Mouse (Mus musculus): ENCODE results near the gene Prr9. TPM values are rescaled to one million over a fixed set of nuclear protein-coding genes. Genes with fewer than 3 reads are reported as not detected.

Gene Prr9
- not detected in 2 replicates for polyA plus RNA-seq (2016; fragmentation: Nextera tagmentation; extraction: Ambion mirVana)

DNA sequence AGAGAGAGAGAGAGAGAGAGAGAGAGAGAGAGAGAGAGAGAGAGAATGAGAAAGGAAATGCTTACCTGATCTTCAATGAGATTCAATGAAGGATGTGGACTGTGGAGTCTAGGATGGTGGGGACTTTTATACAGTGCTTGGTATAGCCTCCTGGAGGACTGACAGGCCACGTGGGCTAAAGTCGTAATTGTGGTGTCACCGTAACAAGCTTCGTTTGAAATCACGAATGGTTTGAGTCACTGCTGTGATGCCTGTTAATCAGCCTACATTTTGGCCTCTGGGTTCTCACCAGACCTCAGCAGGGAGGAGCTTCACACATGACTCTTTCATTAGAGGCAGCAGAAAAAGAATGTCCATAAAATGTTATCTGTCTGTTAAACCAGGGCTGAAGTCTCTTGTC, at the start of gene Prr9:
Gene Prr9 (minus strand): TSS at position 101 of the 400 bp plus-strand sequence.
- no peak within 1 kb of the TSS for H3K4me3 ChIP-seq
- no peaks in the 10 kb centered on the region for H3K4me1 ChIP-seq
- no peaks in the 10 kb centered on the region for H3K9me3 ChIP-seq (replicated peaks)
- no peaks in the 10 kb centered on the region for H3K36me3 ChIP-seq
- no peak for DNase-seq (ENCODE audit: low spot score)
- H3K27ac ChIP-seq (replicated peaks), result no peak within 1 kb of the TSS
- H3K27me3 ChIP-seq (ENCODE audit: low read depth, poor library complexity, severe bottlenecking), result no peaks in the 10 kb centered on the region
- WGBS, result 78% methylated on average over 5 of the region's 5 CpGs

DNA sequence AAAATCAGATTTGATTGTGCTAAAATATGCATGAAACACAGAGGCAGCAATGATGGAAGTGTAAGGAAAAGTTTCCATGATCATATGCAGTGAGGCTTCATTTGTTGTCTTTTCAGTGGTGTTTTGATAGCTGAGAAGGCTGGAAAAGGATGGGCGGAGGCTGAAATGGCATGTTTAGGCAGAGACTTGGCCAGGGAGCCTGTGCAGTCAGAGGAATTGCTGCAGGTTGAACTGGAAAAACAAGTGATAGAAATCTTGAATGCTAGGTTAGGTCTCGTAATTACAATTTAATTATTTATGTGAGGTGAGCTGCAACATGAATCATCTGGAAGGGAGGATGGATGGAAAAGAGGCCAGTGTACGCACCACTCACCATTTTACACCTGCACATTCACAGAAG, 46.1 kb upstream of the Prr9 start:
- H3K4me1 ChIP-seq, result no peaks in the 10 kb centered on the region
- no peaks in the 10 kb centered on the region for H3K27me3 ChIP-seq (ENCODE audit: low read depth, poor library complexity, severe bottlenecking)
- H3K36me3 ChIP-seq, result no peaks in the 10 kb centered on the region
- H3K9me3 ChIP-seq (replicated peaks), result no peaks in the 10 kb centered on the region
- 91% methylated on average over 3 of the region's 3 CpGs for WGBS
- H3K27ac ChIP-seq (replicated peaks), result no peak overlapping the region
- DNase-seq (ENCODE audit: low spot score), result no peak
- H3K4me3 ChIP-seq, result no peak overlapping the region

- DNase-seq (ENCODE audit: low spot score), result peak; percentile 47
- H3K4me3 ChIP-seq, result no peak overlapping the region
- H3K36me3 ChIP-seq, result no peaks in the 10 kb centered on the region
- no peak overlapping the region for H3K27ac ChIP-seq (replicated peaks)
- no peaks in the 10 kb centered on the region for H3K27me3 ChIP-seq (ENCODE audit: low read depth, poor library complexity, severe bottlenecking)
- no peaks in the 10 kb centered on the region for H3K9me3 ChIP-seq (replicated peaks)
- no peaks in the 10 kb centered on the region for H3K4me1 ChIP-seq
These were observed 29.6 kb upstream of the Prr9 start for GRCm38 (mm10) chr3:92153322-92153721.

DNA sequence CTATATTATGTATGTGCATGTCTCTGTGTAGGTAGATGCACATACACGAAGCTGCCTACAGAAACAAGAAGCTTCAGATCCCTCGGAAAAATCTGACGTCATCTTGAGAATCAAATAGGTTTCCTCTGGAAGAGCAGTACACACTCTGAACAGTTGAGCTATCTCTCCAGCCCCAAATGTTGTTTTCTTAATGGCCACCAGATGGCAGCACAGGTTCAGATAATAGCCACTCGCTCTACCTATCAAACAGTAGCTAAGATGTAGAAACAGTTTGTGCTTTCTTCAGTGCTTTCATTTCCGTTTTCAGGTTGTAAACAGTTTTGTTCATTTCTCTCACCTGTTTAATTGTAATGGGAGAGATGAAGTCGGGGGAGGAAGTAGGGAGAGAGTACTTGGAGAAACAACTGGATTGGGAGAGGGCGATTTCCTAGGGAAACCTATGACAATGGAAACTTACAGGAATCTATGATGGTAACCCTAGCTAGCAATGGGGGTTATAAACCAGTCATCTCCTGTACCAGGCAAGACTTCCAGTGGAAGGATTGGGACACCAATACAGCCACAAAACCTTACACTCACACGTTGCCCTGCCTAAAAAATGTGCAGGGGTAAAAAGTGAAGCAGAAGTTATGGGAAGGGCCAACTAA, 27.0 kb upstream of the Prr9 start:
- no peaks in the 10 kb centered on the region for H3K9me3 ChIP-seq (replicated peaks)
- H3K27ac ChIP-seq (replicated peaks), result no peak overlapping the region
- no peaks in the 10 kb centered on the region for H3K4me1 ChIP-seq
- no peaks in the 10 kb centered on the region for H3K36me3 ChIP-seq
- no peak overlapping the region for H3K4me3 ChIP-seq
- no peaks in the 10 kb centered on the region for H3K27me3 ChIP-seq (ENCODE audit: low read depth, poor library complexity, severe bottlenecking)
- WGBS, result 28% methylated on average over 8 of the region's 8 CpGs
- DNase-seq (ENCODE audit: low spot score), result peak; percentile 27

DNA sequence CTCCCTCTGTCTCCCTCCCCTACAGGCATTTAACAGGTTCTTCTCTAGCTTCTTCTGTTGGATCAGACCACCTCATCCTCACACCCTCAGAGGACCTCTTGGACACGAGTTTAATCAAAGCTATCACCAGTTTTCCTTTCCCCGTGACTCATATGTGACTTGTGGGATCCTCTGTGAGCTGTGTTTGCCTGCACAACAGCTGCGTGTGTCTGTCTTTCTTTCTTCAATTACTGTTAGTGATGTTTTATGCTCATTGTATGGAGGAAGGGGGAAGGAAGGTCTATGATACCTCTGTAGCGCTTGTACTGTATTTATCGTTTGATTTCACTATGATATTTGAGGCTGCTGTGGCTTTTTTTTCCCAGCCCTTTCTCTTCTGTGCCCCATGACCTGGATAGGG, 24.2 kb upstream of the Prr9 start:
- Histone ChIP-seq H3K27ac (replicated peaks) (no peak overlapping the region), H3K9me3 (replicated peaks) (no peaks in the 10 kb centered on the region)
- 82% methylated on average over 5 of the region's 5 CpGs for WGBS

DNA sequence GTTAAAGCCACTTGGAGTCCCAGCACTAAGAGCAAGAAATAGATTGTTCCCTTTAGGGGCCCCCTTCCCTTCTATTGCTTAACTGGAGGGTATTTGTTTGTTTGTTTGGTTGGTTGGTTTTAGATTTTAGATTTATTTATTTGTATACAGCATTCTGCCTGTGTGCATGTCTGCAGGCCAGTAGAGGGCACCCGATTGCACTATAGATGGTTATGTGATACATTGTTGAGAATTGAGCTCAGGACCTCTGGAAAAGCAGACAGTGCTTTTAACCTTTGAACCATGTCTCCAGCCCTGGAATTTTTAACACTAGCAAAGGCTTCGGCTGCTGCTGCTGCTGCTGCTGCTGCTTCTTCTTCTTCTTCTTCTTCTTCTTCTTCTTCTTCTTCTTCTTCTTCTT, 23.7 kb upstream of the Prr9 start:
- Histone ChIP-seq H3K4me1 (no peaks in the 10 kb centered on the region), H3K27me3 (ENCODE audit: low read depth, poor library complexity, severe bottlenecking) (no peaks in the 10 kb centered on the region), H3K36me3 (no peaks in the 10 kb centered on the region), H3K4me3 (no peak overlapping the region), H3K9me3 (replicated peaks) (no peaks in the 10 kb centered on the region), H3K27ac (replicated peaks) (no peak overlapping the region)
- WGBS, result 64% methylated on average over 2 of the region's 2 CpGs
- no peak for DNase-seq (ENCODE audit: low spot score)

More for the DNA sequence above, 24.2 kb upstream of the Prr9 start:
- no peak overlapping the region for H3K4me3 ChIP-seq
- H3K4me1 ChIP-seq, result no peaks in the 10 kb centered on the region
- DNase-seq (ENCODE audit: low spot score), result no peak
- H3K36me3 ChIP-seq, result no peaks in the 10 kb centered on the region
- H3K27me3 ChIP-seq (ENCODE audit: low read depth, poor library complexity, severe bottlenecking), result no peaks in the 10 kb centered on the region

GRCm38 (mm10) chr3:92142644-92143043, 18.9 kb upstream of the Prr9 start, which contains the start of gene Lelp1:
Gene Lelp1 (minus strand): TSS chr3:92142744.
- Histone ChIP-seq H3K27ac (replicated peaks) (no peak within 1 kb of the TSS), H3K27me3 (ENCODE audit: low read depth, poor library complexity, severe bottlenecking) (no peaks in the 10 kb centered on the region), H3K4me1 (no peaks in the 10 kb centered on the region), H3K36me3 (no peaks in the 10 kb centered on the region), H3K4me3 (no peak within 1 kb of the TSS), H3K9me3 (replicated peaks) (no peaks in the 10 kb centered on the region)
- WGBS, result 82% methylated on average over 1 of the region's 1 CpGs
- no peak for DNase-seq (ENCODE audit: low spot score)

DNA sequence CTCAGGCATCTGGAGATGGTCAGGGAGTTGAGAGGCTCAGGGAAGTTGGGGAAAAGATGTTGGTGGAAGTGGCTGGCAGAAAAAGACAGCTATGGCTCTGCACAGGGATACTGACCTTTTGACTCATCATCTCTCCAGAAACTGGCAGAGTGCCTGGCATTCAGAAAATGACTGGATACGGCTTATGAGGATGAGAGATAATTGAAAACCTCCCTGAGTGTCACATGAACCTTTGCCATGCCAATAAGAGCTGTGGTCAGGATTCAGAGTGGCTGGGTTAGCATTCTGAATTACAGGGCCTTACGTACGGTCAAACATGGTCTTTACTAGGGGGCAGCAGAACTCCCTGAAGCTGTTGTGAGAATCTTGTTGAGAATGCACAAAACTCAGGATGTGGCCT, 2.8 kb downstream of the Prr9 start:
- no peak overlapping the region for H3K4me3 ChIP-seq
- no peaks in the 10 kb centered on the region for H3K27me3 ChIP-seq (ENCODE audit: low read depth, poor library complexity, severe bottlenecking)
- WGBS, result 88% methylated on average over 3 of the region's 3 CpGs
- no peak overlapping the region for H3K27ac ChIP-seq (replicated peaks)
- no peaks in the 10 kb centered on the region for H3K4me1 ChIP-seq
- H3K36me3 ChIP-seq, result no peaks in the 10 kb centered on the region
- no peak for DNase-seq (ENCODE audit: low spot score)
- H3K9me3 ChIP-seq (replicated peaks), result no peaks in the 10 kb centered on the region

GRCm38 (mm10) chr3:92117930-92118329, 5.8 kb downstream of the Prr9 start:
- 39% methylated on average over 3 of the region's 3 CpGs for whole genome bisulfite sequencing
- H3K27me3 ChIP-seq (ENCODE audit: low read depth, poor library complexity, severe bottlenecking), result no peaks in the 10 kb centered on the region

GRCm38 (mm10) chr3:92111526-92111925, 12.2 kb downstream of the Prr9 start:
- no peak overlapping the region for H3K4me3 ChIP-seq
- peaks cover 9% of the 10 kb centered on the region for H3K4me1 ChIP-seq
- no peak overlapping the region for H3K27ac ChIP-seq (replicated peaks)
- no peaks in the 10 kb centered on the region for H3K27me3 ChIP-seq (ENCODE audit: low read depth, poor library complexity, severe bottlenecking)
- no peaks in the 10 kb centered on the region for H3K36me3 ChIP-seq
- H3K9me3 ChIP-seq (replicated peaks), result no peaks in the 10 kb centered on the region
- no peak for DNase-seq (ENCODE audit: low spot score)

More at GRCm38 (mm10) chr3:92117930-92118329, 5.8 kb downstream of the Prr9 start:
- H3K9me3 ChIP-seq (replicated peaks), result no peaks in the 10 kb centered on the region
- H3K4me1 ChIP-seq, result no peaks in the 10 kb centered on the region
- H3K36me3 ChIP-seq, result no peaks in the 10 kb centered on the region
- no peak overlapping the region for H3K27ac ChIP-seq (replicated peaks)
- DNase-seq (ENCODE audit: low spot score), result no peak
- no peak overlapping the region for H3K4me3 ChIP-seq

DNA sequence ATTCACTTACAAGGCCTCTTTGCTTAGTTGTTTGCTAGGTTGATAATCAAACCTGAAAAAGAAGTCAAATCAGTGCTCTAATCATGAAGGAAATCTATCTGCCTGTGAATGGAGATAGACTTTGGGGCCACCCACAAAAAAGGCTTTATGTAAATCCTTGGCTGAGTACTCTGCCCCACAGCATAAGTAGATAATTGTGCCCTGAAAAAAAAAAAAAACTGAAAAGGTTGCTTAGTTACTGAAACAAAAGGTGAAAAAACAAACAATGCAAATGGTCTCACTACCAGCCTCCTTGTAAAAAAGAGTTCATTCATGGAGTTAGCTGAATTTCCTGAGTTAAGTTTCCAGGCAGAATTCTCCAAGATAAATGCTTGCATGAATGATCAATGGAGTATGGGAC, 13.0 kb downstream of the Prr9 start:
- no peak for DNase-seq (ENCODE audit: low spot score)
- Histone ChIP-seq H3K4me1 (peaks cover 12% of the 10 kb centered on the region), H3K4me3 (no peak overlapping the region), H3K27ac (replicated peaks) (no peak overlapping the region), H3K9me3 (replicated peaks) (no peaks in the 10 kb centered on the region), H3K27me3 (ENCODE audit: low read depth, poor library complexity, severe bottlenecking) (no peaks in the 10 kb centered on the region), H3K36me3 (no peaks in the 10 kb centered on the region)

DNA sequence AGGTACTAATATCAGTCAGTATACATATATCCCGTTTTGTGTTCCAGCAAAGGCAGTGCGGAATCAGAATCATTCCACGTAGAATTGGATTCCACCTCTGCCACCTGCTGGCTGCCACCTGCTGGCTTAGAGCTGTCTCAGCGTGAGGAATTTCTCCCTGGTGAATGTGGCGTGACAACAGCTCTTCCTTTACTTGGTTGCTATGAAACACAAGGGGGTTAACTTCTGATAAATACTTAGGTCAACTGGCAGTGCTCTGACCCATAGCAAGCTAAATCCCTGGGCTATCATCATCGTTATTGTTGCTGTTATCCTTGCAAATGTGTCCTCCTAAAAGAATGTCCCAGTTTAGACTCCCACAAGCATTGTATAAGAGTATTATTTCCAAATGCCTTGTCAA, 17.2 kb downstream of the Prr9 start:
- no peaks in the 10 kb centered on the region for H3K9me3 ChIP-seq (replicated peaks)
- 5% methylated on average over 6 of the region's 6 CpGs for WGBS
- H3K27ac ChIP-seq (replicated peaks), result no peak overlapping the region
- H3K4me3 ChIP-seq, result no peak overlapping the region
- no peaks in the 10 kb centered on the region for H3K36me3 ChIP-seq
- DNase-seq (ENCODE audit: low spot score), result peak; percentile 42
- H3K4me1 ChIP-seq, result peaks cover 12% of the 10 kb centered on the region
- no peaks in the 10 kb centered on the region for H3K27me3 ChIP-seq (ENCODE audit: low read depth, poor library complexity, severe bottlenecking)

DNA sequence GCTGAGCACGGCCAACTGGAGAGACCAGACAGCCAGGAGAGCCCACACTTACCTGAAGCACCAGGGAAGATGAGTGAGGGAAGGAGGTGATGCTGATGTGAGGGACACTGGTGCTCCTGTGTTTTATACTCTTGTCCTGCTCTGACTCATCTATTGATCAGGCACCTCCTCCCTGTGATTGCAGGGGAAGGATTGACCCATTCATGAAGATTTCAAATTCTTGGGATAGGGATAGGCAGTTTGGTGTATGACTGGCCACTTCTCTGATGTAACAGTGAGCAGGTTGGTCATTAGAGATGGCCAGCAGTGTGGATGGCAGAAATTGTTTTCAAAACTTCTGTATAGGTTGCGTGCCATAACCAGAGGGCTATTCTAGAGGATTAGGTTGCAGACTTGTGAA, 40.7 kb downstream of the Prr9 start, which contains the start of gene Lor:
Gene Lor (minus strand): TSS at position 101 of the 400 bp plus-strand sequence.
- H3K4me3 ChIP-seq, result peak within 1 kb of the TSS; percentile 85
- no peak within 1 kb of the TSS for H3K27ac ChIP-seq (replicated peaks)
- no peaks in the 10 kb centered on the region for H3K9me3 ChIP-seq (replicated peaks)
- no peak for DNase-seq (ENCODE audit: low spot score)
- peaks cover 16% of the 10 kb centered on the region for H3K4me1 ChIP-seq
- peaks cover 53% of the 10 kb centered on the region for H3K27me3 ChIP-seq (ENCODE audit: low read depth, poor library complexity, severe bottlenecking)
- 87% methylated on average over 2 of the region's 2 CpGs for WGBS
- H3K36me3 ChIP-seq, result no peaks in the 10 kb centered on the region

Data from midbrain, embryonic 10.5 days (tissue).